Mouse (Mus musculus) embryonic stem cell, embryonic (primary cell): ENCODE data around the gene Ubash3b.

Source experiments
- CTCF ChIA-PET, 4 experiments: fragments of 300-600 bp in 2 of 4; fragments of 350-600 bp in 2 of 4; sonication (Branson Sonifier 250); formaldehyde crosslinking; loops; one replicate each; lab custom pipeline; 2022; ENCODE audit warnings: inconsistent platforms in 2 of 4; lab: Charles Lee
- POLR2A ChIA-PET, 4 experiments: fragments of 300-600 bp in 2 of 4; fragments of 350-600 bp in 2 of 4; sonication (Branson Sonifier 250); formaldehyde crosslinking; loops; one replicate each; lab custom pipeline; 2022; ENCODE audit warnings: antibody characterized with exemption in 4 of 4, inconsistent platforms in 1 of 4; lab: Charles Lee

Ubash3b gene

GRCm38 (mm10) chr9:41151491-41151890 lies 10.0 kb downstream of the Ubash3b start:
- POLR2A ChIA-PET: no interaction called here
- CTCF ChIA-PET: no interaction called here

GRCm38 (mm10) chr9:41149896-41150295 lies 11.6 kb downstream of the Ubash3b start:
- CTCF ChIA-PET: no interaction called here

DNA sequence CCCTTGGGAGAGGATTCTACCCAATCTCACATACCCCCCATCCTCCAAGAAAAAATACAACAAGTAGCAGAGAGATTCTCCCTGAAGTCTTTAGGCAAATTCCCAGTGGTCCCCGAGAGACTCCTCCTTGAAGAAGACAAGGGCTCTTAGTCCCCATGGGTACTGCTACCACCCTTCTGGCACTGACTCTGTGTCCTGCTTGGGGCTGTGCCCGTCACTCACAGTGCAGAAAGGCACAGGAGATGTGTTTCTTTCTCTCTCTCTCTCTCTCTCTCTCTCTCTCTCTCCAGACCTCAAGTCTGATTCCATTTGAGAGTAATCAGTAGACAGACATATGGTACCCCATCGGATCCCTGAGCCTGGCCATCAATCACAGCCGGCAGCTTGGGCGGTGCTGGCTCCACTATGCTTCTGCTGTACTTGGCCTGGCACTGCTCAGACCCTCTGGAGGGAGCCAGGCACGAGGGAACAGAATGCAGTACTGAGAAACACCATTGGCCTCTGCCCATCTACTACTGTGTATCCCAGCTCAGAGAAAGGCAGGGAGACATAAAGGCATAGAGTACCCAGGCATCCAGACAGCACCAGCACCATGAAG lies 12.3 kb downstream of the Ubash3b start:
- POLR2A ChIA-PET: no interaction called here
- CTCF ChIA-PET: interaction anchor here in 1 of 4 experiments (0.8 kb wide), 1 partner anchor 229 kb away, joined by 3 read pairs; no protein-coding TSS in a partner anchor

More at GRCm38 (mm10) chr9:41149896-41150295, 11.6 kb downstream of the Ubash3b start:
- POLR2A ChIA-PET: interaction anchor here in 2 of 4 experiments (0.5 to 0.6 kb wide), 2 partner anchors 291 to 1014 kb away, joined by 3 read pairs; no protein-coding TSS in a partner anchor

DNA sequence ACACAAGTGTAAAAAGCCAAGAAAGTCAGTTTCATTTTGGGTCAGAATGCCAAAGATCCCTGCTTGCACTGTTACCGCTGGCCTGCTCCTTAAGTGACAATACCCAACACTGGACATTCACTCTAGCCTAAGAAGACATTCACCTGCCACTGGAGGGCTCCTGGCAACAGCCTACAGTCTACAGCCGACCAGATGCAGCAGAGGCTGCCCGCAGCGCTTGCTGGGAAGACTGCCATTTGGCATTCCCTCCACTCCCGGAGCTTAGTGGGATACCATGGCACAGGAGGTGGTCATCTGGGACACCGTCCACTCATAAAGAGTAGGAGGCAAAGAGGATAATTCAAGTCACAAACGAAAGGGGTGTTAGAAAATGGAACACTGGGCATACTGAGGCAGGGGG lies 12.9 kb downstream of the Ubash3b start:
- POLR2A ChIA-PET: interaction anchor here in 1 of 4 experiments (0.7 kb wide), 1 partner anchor 91 kb away, joined by 3 read pairs; no protein-coding TSS in a partner anchor
- CTCF ChIA-PET: no interaction called here

DNA sequence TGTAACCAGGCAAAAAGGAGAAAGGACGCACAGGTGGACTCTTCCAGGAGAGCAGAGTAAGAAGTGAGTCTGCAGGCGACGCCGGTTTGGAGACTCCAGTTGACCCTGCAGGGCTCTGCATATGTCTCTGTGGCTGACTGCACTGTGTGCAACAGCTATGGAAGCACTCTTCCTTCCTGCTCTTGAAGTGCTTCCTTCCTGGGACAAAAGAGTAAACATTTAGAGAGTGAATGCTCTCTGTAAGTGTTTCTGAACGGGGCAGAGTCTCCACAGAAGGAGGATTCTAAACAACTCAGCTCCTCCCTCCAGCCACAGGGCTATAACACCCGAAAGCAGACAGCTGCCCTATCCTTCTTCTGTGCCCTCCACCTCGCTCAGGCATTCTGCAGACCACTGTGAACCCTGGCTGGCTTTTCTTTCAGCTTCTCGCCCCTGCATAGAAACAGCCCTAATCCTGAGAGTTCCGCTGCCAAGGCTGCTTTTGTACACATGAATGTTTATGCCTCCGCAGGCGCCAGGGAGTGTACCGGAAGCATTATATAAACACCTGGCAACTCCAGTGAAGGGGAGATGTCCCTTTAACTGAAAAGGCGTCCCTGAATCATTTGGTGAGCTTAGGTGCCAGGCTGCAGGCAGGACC lies 14.2 kb downstream of the Ubash3b start:
- CTCF ChIA-PET: interaction anchor here in 2 of 4 experiments (0.5 to 0.7 kb wide), 3 partner anchors 42 to 103 kb away, joined by 3 to 10 read pairs (median 4); no protein-coding TSS in a partner anchor
- POLR2A ChIA-PET: no interaction called here

DNA sequence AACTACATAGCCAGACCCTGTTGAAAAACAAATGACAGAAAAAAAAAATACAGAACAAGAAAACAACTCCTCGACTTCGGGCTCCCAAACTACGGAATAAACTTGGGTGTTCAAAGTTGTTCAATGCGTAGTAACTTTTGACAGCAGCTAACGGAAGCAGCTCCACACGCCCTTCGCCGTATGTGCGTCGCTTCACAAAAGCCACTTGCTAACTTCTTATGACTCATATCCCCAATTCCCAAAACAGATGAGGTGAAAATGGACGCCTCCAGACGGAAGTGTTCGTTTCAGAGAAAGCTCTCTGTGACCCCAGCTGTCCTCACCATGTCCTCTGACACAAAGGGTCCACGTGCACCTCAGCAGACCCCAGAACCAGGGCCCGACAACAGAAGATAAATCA lies 17.7 kb downstream of the Ubash3b start:
- CTCF ChIA-PET: no interaction called here
- POLR2A ChIA-PET: interaction anchor here in 1 of 4 experiments (0.9 kb wide), 1 partner anchor 13 kb away, joined by 3 read pairs; no protein-coding TSS in a partner anchor

- CTCF ChIA-PET: no interaction called here
- POLR2A ChIA-PET: no interaction called here
Observed at GRCm38 (mm10) chr9:41143115-41143514, 18.4 kb downstream of the Ubash3b start.

GRCm38 (mm10) chr9:41141026-41141425 lies 20.5 kb downstream of the Ubash3b start:
- POLR2A ChIA-PET: interaction anchor here in 1 of 4 experiments (0.7 kb wide), 2 partner anchors 90 to 1405 kb away, joined by 3 to 4 read pairs; no protein-coding TSS in a partner anchor
- CTCF ChIA-PET: interaction anchor here in 1 of 4 experiments (0.6 kb wide), 1 partner anchor 67 kb away, joined by 6 read pairs; no protein-coding TSS in a partner anchor

DNA sequence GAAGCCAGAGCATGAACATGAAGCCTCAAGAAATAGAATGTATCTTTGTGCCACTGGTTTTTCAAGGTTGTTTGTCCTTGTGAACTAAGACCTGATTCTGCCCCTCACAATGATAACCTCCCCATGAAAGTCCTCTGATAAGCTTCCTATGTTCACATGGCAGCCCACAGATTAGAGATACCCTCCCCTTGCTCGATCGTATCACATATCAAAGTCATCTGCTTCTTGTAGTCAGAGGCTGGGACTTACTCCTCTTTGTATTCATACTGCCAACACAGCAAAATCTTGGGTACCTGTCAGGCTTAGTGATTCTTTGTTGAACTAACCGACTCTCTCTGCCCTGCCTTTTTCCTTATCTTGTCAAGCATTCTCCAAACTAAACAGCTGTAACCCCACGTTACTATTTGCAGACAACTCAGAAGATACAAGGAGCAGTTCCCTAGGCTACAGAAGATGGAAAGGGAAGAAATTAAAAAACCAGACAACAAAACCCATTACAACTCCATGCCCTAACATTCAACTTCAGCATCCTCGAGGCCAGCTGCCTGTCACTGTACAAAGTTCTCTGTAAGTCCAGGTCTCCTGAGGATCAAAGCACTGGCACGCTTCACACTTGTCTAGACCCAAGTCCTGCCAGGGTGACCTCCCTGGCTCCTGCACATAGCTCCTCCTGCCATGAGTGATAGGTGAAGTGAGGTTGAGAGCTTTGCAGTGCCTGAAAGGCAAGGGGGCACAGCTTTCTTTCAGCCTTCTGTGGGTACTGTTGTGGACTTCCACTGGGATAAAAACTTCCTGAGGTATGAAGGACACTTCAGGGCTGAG lies 22.3 kb downstream of the Ubash3b start:
- ChIA-PET CTCF (interaction anchor here in 2 of 4 experiments (0.6 to 0.7 kb wide), 2 partner anchors 13 to 867 kb away, joined by 3 to 4 read pairs; no protein-coding TSS in a partner anchor), POLR2A (interaction anchor here in 2 of 4 experiments (0.6 to 1.7 kb wide), 2 partner anchors 11 to 136 kb away, joined by 4 read pairs; no protein-coding TSS in a partner anchor)

DNA sequence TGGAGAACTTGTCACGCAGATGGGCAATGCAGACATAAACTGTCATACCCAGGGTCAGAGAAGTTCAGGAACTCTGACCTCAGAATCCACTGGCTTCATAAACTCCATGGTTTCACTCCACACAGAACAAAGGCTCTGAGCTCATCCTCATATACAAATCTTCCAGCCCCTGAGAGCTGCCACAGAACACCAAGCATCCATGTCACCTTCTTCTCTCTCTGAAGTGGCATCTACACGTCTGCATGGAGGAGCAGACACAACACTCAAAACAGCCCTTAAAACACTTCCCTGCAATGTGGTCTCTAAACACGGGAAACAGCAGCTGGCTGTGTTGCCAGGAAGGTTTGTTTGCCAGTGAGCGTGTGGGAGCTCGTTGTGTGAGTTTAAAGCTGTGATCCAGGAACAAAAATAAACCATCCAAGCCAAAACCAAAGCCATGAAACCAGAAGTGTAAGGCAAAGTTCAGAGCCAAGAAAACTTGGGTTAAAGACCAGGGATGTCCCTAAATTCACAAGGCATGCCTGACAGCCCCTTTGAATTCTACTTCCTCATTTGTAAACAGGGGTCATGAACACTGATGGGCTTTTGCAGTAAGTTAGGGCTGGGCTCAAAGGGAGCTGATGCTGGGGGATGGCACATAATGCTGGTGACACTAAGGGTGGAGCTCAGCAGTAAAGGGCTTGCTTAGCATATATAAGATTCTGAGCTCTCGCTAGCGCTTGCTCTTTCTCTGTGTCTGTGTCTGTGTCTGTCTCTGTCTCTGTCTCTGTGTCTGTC lies 24.6 kb downstream of the Ubash3b start:
- ChIA-PET CTCF (no interaction called here), POLR2A (interaction anchor here in 2 of 4 experiments (0.6 kb wide), 2 partner anchors 25 to 99 kb away, joined by 3 to 6 read pairs; partner anchors contain the start of gene Ubash3b (in 1 of the 2))

- ChIA-PET CTCF (no interaction called here), POLR2A (interaction anchor here in 1 of 4 experiments (0.6 kb wide), 1 partner anchor 26 kb away, joined by 3 read pairs; the partner anchor contains the start of gene Ubash3b)
Observed at GRCm38 (mm10) chr9:41136273-41136672, 25.2 kb downstream of the Ubash3b start.

DNA sequence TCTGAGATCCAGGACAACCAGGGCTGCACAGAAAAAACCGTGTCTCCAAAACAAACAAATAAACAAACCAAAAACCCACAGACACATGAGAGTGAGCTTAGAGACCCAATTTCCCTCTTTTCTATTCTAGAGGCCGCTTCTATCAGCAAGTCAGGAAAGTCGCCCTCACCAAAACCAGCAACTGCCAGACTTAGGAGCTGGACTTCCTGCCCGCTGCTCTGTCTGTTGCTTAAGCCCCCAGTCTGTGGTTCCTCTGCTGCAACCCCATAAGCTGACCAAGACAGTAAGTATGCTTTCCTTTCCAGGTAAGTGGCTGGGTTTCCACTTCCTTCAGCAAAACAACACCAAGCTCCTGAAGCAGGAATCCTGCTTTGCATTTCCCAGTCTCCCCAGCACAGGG lies 26.6 kb downstream of the Ubash3b start:
- CTCF ChIA-PET: interaction anchor here in 1 of 4 experiments (0.7 kb wide), 1 partner anchor 61 kb away, joined by 3 read pairs; no protein-coding TSS in a partner anchor
- POLR2A ChIA-PET: no interaction called here

- ChIA-PET POLR2A (interaction anchor here in 1 of 4 experiments (1.1 to 1.5 kb wide), 2 partner anchors 28 to 35 kb away, joined by 3 read pairs; no protein-coding TSS in a partner anchor), CTCF (interaction anchor here in 1 of 4 experiments (0.5 kb wide), 1 partner anchor 60 kb away, joined by 3 read pairs; no protein-coding TSS in a partner anchor)
Observed at GRCm38 (mm10) chr9:41130563-41130962, 30.9 kb downstream of the Ubash3b start.

DNA sequence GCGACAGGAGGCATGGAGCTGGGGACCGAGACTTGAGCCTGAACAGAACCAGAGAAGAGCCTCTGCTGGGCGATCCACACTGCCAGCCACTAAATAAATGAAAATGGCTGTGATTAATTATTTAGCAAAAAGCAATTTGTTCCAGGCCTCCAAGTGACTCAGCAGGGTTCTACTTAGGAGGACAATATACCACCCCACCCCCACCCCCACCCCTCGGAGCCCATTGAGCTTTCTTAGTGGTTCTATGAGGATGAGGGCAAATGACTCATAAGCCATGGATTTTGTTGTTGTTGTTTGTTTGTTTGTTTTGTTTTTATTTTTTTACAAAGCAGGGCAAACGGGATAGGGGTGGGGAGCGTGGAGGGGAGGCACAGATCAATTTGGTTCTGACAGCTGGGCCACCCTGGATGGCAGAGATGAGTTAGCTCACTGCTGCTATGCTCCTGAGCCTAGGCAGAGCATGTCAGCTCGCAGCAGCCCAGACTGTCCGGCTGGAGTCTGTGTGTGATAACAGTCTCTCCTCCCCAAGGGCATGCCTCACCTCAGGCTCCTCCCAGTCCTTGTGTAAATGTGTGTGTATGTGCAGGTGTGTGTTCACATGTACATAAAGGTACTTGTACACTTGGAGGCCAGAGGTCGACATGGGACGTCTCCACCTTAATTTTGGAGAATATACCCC lies 31.6 kb downstream of the Ubash3b start:
- POLR2A ChIA-PET: interaction anchor here in 1 of 4 experiments (0.6 to 1.5 kb wide), 3 partner anchors 29 to 78 kb away, joined by 3 to 5 read pairs (median 3); no protein-coding TSS in a partner anchor
- CTCF ChIA-PET: interaction anchor here in 3 of 4 experiments (0.5 to 0.8 kb wide), 4 partner anchors 61 to 964 kb away, joined by 3 to 8 read pairs (median 3); no protein-coding TSS in a partner anchor

- ChIA-PET CTCF (interaction anchor here in 2 of 4 experiments (0.6 to 0.8 kb wide), 2 partner anchors 78 to 443 kb away, joined by 3 to 8 read pairs; no protein-coding TSS in a partner anchor), POLR2A (no interaction called here)
Observed at GRCm38 (mm10) chr9:41129273-41129672, 32.2 kb downstream of the Ubash3b start.

- ChIA-PET CTCF (no interaction called here), POLR2A (interaction anchor here in 1 of 4 experiments (0.6 kb wide), 1 partner anchor 1053 kb away, joined by 3 read pairs; no protein-coding TSS in a partner anchor)
Observed at GRCm38 (mm10) chr9:41126723-41127122, 34.8 kb downstream of the Ubash3b start.

DNA sequence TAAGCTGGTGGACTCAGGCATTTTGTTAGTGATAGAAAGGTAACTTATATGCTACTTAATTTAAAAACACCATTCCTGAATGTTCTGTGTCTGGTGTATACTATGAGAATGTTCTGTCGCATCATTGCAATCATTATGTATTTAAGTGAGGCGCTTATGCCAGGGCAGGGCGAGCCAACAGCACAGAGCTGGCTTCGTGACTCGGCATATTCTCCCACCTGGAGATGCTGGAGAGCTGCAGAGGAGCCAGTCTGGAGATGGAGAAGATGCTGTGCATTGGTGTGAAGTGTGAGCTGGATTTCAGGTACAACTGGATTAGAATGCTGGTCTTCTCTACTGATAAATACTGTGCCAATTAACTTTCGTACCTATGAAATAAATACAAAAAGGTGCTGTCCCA lies 37.2 kb downstream of the Ubash3b start:
- ChIA-PET CTCF (interaction anchor here in 1 of 4 experiments (0.6 kb wide), 1 partner anchor 84 kb away, joined by 3 read pairs; no protein-coding TSS in a partner anchor), POLR2A (no interaction called here)
